Mouse (Mus musculus) lung, postnatal 36 days (tissue): ENCODE measurements at regions not wholly inside any gene's neighbourhood (a gene's known extent, or its start where the extent isn't known, plus 50 kb on each side); places are given as distances from the start of the nearest gene placed in this dataset.
A peak's percentile ranks its signal among the peaks of the same experiment; 100 is the strongest.

Experiments used
- DNase-seq: peaks from one replicate; pipeline ENCODE4 v3.0.0; 2022; ENCODE audit warnings: mixed read lengths

DNA sequence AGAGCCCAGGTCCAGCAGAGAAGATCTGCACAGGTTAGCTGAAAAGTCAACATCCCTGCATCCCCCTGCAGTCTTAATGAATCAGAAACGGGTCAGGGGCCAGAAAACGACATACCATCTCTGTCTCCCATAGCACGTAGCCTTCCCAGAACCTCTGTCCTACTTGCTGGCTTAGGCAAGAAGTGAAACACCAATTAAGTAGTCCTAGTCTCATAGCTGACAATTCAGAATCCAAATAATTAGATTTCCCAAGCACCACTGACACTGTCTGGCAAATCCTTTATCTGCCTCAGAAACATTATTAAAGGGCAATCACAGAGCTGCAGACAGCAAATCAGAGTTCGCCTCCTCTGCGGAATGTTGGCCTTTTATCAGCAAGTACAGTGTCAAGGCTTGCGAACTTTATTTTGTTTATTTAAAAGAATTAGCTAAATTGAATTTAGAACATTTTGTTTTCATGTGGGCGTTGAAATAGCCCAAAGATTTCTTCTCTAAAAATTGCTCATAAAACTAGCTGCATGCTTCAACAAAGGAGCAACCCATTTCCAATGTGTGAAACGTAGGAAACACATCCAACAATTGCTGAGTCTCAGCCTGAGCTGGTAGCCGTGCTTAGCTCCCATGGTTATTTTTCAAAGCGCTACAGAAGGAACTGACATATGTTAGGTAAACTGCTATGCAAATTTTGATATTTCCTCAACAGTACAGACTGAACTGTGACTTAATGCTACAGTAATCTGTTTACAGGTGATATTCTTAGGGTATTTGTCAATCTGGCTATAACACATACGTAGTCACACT, 411.2 kb downstream of the Ipo11 start:
- DNase-seq, result peak; percentile 2

DNA sequence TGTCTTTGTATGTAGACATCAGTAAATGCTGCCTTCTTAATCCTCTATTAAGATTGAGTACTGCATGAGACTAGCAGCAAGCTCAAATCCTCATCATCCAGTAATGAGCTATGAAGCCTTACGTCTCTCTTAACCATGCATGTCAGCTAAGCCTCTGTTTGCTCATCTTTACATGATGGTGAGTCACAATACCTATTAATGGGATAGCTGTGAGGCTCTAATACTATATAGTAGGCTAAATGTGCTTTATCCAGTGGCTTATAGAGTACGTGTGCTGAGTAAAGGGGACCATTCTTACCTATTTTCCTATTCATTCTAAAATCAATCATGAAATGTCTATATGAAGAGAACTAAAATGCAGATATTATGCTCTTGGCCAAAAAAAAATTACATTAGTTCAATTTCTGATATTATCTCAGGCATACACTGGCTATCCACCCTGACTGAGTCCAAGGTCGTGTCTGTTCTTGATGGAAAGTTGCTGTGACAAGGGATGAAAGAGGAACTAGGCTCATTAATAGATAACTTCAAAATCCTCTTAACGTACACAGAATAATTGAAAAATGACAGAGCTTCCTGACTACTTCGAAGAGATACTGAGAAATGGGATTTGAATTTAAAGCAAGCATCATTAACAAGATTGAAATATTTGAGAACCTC, 422.1 kb downstream of the Ipo11 start:
- DNase-seq, result no peak

DNA sequence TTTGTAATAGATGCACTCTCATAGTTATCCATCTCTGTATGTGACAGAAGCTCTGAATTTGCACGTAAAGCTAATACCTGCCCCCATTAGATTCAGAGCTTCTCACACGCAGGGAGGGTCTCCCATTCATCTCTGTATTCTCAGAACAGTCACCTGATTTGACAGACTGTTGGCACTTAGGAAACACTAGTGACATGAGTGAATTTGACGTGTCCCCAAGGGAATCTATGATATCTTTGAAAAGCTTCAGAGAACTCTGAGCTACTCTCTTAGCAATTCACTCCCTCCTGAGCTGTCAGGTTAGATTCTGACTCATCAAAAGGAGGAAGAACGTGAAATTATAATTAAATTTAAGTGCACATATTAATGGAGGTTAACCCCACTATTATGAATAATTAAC, 423.1 kb downstream of the Ipo11 start:
- no peak for DNase-seq

DNA sequence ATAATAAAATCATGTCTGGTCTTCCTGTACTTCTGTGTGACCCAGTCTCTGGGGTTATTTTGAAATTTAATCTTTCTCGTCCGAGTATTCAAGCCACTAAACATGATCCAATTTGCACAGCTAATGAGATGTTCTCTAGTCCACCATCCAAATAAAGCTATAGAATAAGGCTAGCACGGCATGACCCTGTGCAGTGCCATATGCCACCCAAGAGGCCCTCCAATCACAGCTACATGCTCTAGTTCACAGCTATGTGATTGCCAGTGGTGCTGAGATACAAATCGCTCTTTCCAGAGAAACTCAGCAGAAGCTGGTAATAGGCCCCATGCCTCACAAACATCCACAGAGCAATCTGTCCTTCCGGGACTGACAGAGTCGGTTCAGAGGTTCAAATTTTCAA, 426.3 kb downstream of the Ipo11 start:
- DNase-seq, result no peak

DNA sequence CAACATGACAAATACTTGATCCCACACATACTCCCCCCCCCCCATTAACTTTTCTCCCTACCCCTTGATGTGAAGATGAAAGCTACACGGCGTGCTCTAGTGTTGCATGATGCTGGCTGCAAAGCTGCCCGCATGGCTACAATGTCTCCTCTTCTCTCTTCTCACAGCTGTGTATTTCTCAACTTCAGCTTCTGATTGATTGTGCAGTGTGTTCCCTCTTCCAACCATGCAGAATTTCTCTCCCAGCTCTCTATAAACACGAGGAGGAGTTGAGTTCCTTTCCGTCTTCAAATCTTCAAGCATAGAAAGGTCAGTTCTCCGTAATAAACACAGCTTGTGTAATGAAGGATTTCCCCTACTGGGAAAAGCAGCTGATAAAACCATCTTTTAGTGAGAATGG, 435.5 kb downstream of the Ipo11 start:
- DNase-seq, result no peak

DNA sequence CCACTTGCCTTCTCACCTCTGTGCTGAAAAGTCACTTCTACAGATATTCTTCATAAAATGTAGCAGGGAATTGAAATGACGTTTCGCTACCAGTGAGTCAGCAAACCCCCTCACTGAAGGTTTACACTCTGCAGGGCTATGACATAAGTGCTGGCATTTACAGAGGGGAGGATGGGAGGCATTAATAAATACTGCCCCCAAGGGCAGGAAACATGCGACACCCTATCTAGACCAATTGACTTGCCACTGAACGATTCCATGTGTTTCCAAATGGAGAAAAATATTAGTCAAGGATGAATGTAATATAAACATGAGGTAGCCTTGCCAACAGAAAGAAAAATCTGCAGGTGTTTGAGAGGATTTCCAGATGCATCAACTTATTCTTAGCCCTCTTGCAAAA, 465.5 kb downstream of the Ipo11 start:
- DNase-seq, result no peak

DNA sequence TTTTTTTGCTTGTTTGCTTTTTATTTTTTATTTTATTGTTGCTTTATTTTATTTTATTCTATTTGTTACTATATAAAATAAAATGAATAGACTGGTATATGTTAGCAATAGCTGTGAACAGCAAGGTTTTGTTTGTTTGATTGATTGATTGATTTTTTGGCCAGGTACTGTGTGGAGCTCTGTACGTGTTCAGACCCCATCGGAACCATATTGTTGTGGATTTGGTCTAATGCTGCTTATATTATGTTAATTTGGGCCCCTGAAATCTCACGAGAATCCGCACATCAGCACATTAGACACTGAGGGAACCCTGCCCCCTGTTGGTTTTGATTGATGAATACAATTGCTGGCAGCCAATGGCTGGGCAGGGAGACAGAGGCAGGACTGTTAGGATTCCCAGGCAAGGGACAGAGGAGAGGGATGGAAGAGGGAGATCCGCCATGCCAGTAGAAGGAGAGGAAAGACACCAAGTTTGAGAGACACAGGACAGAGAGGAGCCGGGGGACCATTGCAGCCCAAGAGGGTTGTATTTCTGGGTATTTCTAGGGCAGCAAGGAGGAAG, 482.3 kb downstream of the Ipo11 start:
- no peak for DNase-seq

DNA sequence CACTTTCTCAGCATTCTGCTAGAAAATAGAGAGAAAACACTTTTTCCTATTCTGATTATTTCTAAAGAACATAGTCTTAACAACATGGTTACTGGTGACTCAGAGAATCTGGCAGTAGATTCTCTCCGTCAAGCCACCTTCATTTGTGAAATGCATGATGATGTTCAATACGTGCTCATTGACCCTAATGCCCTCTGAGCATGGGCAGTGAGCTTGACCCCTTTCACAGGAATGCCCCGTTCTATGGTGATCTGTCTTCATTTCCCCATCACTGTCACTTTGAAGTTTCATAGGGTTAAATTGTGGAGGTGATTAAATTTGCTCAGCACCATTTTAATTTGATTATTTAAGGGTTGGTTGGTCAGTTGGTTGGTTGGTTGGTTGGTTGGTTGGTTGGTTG, 504.6 kb downstream of the Ipo11 start:
- no peak for DNase-seq

DNA sequence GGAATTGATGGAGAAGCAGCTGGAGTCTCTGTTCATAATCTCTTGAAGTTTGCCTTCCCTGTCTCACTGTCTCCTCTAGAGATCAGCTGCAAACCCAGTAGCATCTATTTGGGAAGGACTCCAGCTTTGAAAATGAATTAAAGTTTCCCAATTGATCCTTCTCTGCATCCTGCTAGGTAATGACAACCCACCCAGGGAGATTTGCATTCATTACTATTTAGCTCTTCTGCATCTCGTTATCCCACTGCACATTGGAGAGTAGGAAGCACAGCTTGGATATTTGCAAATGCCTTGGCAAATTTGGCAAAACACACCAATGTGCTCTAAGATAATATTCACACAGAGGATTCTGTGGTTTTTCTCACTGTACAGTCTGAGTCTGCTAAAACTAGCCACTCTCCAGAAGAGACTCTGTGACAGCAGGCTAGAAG, 530.1 kb downstream of the Ipo11 start:
- no peak for DNase-seq

DNA sequence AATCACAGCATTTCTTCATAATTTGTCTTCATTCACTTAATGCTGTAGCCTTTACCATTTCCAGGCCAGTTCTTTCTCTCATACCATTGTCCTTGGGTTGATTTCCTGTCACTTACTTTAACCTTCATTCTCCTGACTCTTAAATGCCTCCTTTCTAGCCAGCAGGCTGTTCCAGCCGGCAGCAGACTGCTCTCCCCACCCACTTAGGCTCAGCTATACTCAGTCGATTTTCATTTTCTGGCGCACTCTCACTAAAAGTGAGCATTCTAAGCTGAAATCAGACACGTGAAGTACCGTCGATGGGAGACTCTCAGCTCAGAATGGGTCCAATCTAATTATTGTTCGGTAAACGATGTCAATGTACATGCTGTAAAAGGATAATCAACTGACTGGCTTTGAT, 544.1 kb downstream of the Ipo11 start:
- DNase-seq, result no peak

DNA sequence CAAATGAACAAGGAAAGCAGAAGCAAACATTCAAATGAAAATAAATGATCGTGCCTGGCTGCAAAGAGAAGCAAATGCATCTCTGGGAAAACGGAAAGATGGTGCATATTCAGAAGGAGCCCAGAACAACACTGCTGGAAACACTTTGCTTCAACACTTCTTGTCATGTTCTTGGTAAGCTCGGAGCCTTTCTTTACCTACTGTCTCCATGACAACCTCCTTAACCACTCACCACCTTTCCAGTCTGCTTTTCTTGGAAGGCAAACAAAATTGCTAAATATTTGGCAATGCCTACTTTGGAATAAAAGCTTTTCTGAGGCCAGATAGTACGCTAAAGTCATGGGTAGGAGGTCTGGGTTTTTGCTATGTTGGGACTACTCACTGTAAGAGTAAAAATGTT, 548.1 kb downstream of the Ipo11 start:
- DNase-seq, result no peak

DNA sequence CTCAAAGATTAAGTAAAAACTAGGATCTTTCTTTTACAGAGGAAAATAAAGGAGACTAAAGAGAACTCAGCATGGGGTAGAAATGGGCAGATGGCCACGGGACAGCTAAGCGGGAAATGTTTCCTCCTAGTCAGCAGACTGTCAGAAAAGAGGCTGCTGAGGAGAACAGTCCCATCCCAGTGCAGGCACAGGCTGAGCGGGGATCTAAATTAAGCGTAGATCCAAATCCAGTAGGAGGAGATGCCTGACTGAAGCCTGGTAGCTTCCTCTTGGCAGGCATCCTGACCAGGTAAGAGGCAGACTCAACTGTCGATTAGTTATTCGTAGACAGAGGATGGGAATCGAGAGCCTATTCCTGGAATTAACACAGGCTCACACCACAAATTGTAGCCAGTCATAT, 569.2 kb downstream of the Ipo11 start:
- DNase-seq, result no peak

DNA sequence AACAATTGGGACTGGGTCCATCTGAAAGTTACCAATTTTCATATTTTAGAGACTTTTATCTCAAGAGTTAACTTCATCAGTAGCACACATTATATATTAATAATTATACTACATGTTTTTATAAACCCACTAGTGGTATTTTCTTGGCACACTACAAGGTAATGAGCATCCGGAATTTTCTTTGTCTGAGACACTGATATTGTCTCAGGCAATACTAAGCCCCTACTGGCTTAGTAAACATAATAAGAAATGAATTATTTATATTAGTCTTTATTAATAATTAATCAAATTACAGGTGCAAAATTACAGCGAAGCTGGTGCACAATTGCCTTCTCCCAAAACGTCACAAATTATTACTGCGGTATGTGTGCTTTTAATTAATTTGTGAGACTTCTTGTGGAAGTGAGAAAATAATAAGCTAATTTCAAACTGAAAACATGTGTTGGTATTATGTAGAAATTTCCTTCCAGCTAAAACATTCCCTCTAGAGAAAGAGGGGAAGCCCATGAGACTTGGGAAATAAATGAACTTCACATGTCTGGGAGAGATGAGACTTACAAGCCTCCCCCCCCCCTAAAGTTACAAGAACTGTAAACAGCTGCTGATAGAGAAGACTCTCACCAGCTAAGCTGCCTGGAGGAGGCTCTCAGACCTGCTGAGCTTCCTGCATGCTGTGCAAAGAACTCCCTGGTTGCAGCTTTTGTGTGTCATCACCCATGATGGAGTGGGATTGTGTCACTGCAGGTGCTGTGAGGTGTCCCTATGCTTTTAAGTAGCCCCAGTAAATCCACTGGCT, 583.9 kb downstream of the Ipo11 start:
- DNase-seq, result no peak

DNA sequence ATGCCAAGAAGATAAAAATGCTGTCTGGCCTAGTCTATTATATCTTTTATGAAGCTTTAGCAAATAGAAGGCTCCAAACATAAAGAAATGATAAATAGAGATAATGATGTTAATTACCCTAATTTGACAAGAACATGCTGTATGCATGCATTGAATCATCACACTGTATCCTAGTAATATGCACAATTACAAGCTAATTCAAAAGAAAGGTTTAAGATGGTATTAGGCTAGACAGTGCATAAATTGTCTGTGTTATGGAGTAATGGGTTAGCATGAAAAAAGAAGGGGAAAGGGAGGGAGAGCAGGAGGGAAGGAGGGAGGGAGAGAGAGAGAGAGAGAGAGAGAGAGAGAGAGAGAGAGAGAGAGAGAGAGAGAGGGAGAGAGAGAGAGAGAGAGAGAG, 604.7 kb downstream of the Ipo11 start:
- no peak for DNase-seq

DNA sequence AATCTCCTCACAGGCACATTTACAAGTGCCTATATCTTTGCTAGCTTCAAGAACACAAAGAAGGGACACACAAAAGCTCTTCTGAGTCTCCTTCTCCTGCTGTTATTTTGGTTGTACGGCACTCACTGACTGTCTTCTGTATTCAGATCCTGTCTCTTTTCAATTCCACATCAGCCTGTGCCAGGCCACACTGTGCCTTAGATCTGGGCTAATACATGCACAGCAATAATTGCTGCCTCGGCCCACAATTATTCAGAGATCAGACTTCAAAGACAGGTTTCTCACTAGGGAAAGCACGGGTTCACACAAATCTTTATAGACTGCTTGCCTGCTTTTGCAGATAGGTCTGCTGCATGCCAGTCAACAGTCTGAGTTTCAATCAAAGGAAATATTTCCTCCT, 617.8 kb downstream of the Ipo11 start:
- no peak for DNase-seq

DNA sequence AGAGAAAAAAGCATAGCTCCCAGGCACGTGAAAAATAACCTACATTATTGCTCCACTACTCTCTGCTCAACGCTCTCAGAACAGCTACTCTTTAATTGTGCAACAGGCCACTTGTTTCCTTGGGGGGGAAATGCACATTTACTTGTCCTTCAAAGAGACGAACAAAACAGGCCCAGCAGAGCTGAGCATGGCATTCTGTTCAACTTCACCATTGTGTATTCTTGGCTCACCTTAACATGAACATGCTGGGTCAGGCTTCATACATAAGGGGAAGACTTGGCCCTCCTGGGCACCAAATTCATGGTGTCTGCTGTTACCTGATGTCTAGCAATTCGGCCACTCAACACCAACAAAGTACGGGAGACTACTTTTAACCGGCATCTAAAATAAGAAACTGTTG, 618.3 kb downstream of the Ipo11 start:
- no peak for DNase-seq

DNA sequence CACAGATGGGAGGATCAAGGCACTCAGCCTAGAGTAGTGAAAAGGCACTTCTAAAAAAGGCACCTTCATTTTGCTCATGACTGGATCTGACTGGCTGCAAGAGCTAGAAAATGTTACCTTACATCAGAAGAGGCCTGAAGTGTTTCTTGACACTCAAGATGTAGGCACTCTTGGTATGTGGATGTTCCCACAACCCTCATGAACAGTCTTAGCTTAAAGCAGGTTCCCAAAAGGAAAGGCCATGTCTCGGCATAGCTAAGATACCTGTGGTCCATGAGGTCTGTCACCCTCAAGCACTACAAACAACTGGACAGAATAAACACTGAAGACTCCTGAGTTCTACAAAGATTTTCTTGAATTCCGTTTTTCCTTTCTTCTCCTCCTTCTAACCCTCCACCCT, 619.5 kb downstream of the Ipo11 start:
- no peak for DNase-seq

DNA sequence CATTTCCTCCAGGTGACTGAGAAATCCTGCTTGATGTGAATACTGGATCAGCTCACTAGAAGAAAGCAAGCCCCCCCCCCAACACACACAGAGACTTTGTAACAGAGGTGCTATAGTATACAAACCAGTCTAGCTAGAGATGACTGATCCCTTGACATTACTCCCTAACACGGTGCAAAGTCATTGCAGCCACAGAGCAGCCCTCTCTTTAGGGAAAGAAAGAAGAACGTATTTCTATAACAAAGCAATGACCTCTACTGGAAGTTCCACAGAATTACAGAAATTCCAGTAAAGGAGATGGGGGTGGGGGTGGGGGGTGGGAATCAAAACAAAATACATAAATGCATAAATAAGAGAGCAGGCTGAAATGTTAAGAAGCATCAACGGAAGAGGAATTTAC, 655.6 kb downstream of the Ipo11 start:
- DNase-seq, result no peak

DNA sequence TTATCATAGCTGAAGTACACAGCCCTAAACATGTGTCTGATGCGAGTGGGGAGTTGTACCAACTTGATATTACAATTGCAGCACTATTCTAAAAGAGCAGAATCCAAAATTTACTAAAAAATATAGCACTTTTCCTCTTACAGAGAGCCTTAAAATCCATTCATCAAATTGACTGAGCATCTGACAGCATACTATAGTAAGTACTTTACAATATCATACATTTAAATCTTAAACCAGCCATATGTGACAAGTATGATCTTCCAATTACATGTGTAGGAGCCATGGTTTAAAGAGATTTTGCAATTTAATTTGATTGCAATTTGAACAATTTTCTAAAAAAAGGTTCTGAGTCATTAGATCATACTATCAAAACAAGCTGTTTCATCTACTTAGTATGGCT, 676.9 kb downstream of the Ipo11 start:
- no peak for DNase-seq
